In genomic region chr5:114379763-114380162, GRCm38 (mm10) we compare ENCODE assay signal across 8 mouse cellular contexts. TPM values are rescaled to one million over a fixed set of nuclear protein-coding genes. Genes with fewer than 3 reads are reported as not detected.
DNase-seq lines count a peak whose midpoint lies in the region; ATAC-seq and TF ChIP-seq lines count a peak whose summit lies in the region.

No protein-coding gene starts in this region.

- TF ChIP-seq CTCF in olfactory bulb, adult 2 months (IDR thresholded peaks at IDR 0.05; ENCODE audit: insufficient read depth, low read depth, low read length) = no peak

- H3K27me3 ChIP-seq in forebrain, embryonic 12.5 days = no peaks in the 10 kb centered on the region
- H3K27me3 ChIP-seq in limb, embryonic 14.5 days (ENCODE audit: control insufficient read depth, insufficient read depth, low read length) = no peaks in the 10 kb centered on the region

- peaks cover 28% of the 10 kb centered on the region for H3K36me3 ChIP-seq in forebrain, embryonic 12.5 days (replicated peaks)
- peaks cover 29% of the 10 kb centered on the region for H3K36me3 ChIP-seq in limb, embryonic 14.5 days (ENCODE audit: control insufficient read depth, insufficient read depth, low read length)

- ATAC-seq in frontal cortex, adult (ENCODE audit: low TSS enrichment) = 0 out of 2 replicates have a peak, but pooled peaks have one; percentile 7
- peak; percentile 46 for ATAC-seq in forebrain, embryonic 12.5 days (ENCODE audit: low FRiP score)
- peak; percentile 20; the same call in 1 of the 2 replicates for ATAC-seq in limb, embryonic 14.5 days (ENCODE audit: low FRiP score, low read depth)

- DNase-seq in frontal cortex, adult 2 months (ENCODE audit: extremely low spot score in 1 of 2, low spot score in 1 of 2) = no peak
- DNase-seq in CD4-positive, CD25-positive, alpha-beta regulatory T cell, adult 2 months (ENCODE audit: low read depth, low spot score) = peak; percentile 49
- DNase-seq in limb, embryonic 14.5 days (ENCODE audit: low spot score) = no peak
- DNase-seq in adrenal gland, adult 2 months = no peak
- no peak for DNase-seq in cerebellum, adult 9-10 months

- H3K4me2 ChIP-seq in forebrain, embryonic 12.5 days = peak overlapping the region; percentile 87
- peak overlapping the region; percentile 89 for H3K4me2 ChIP-seq in limb, embryonic 14.5 days (replicated peaks; ENCODE audit: low read depth, low read length, severe bottlenecking)

- peak overlapping the region; percentile 85 for H3K27ac ChIP-seq in forebrain, embryonic 12.5 days
- peak overlapping the region; percentile 77 for H3K27ac ChIP-seq in limb, embryonic 14.5 days (replicated peaks; ENCODE audit: low read depth, low read length)
- H3K27ac ChIP-seq in olfactory bulb, adult 2 months (ENCODE audit: insufficient read depth, low read depth, low read length) = peak overlapping the region; percentile 19; the same call in 1 of the 2 replicates

- H3K4me3 ChIP-seq in forebrain, embryonic 12.5 days (replicated peaks) = peak overlapping the region; percentile 80
- H3K4me3 ChIP-seq in limb, embryonic 14.5 days (replicated peaks; ENCODE audit: low read length) = peak overlapping the region; percentile 89
- H3K4me3 ChIP-seq in olfactory bulb, adult 2 months (ENCODE audit: insufficient read depth, low read depth, low read length) = peak overlapping the region; percentile 87

- 3% methylated on average over 20 of the region's 20 CpGs for WGBS in forebrain, embryonic 12.5 days
- WGBS in limb, embryonic 14.5 days = 1% methylated on average over 20 of the region's 20 CpGs
- WGBS in olfactory bulb, adult 2 months = 2% methylated on average over 20 of the region's 20 CpGs

- peaks cover 42% of the 10 kb centered on the region for H3K4me1 ChIP-seq in forebrain, embryonic 12.5 days
- H3K4me1 ChIP-seq in limb, embryonic 14.5 days (ENCODE audit: control insufficient read depth, insufficient read depth, low read length) = peaks cover 26% of the 10 kb centered on the region
- H3K4me1 ChIP-seq in olfactory bulb, adult 2 months (ENCODE audit: control insufficient read depth, insufficient read depth, low read length) = peaks cover 35% of the 10 kb centered on the region

- no peak for TF ChIP-seq POLR2A in limb, embryonic 14.5 days (IDR thresholded peaks at IDR 0.05; ENCODE audit: borderline replicate concordance, extremely low read depth, insufficient read depth, insufficient read length)
- TF ChIP-seq POLR2A in olfactory bulb, adult 2 months (IDR thresholded peaks at IDR 0.05; ENCODE audit: insufficient read depth, low read depth, low read length) = no peak

- H3K9me3 ChIP-seq in forebrain, embryonic 12.5 days = no peaks in the 10 kb centered on the region
- H3K9me3 ChIP-seq in limb, embryonic 14.5 days (ENCODE audit: control insufficient read depth, low read length) = no peaks in the 10 kb centered on the region

- H3K9ac ChIP-seq in forebrain, embryonic 12.5 days = peak overlapping the region; percentile 91
- H3K9ac ChIP-seq in limb, embryonic 14.5 days (ENCODE audit: low read depth, low read length, severe bottlenecking) = peak overlapping the region; percentile 95

RNA-seq across cellular contexts. Expression of gene Kctd10, which starts 0.5 kb away (rescaled TPM):
- 56.8 and 57.4 TPM in 2 replicates for polyA plus RNA-seq in frontal cortex, adult 2 months (2012; rRNA removed)
- 93.1 and 94.6 TPM in 2 replicates for polyA plus RNA-seq in forebrain, embryonic 12.5 days (2016; fragmentation: Nextera tagmentation; extraction: Ambion mirVana)
- 89.4 and 93.1 TPM in 2 replicates for polyA plus RNA-seq in limb, embryonic 14.5 days (2012; rRNA removed)
- 103 and 105 TPM in 2 replicates for polyA plus RNA-seq in limb, embryonic 14.5 days (2014; fragmentation: Nextera tagmentation; extraction: Ambion mirVana)
- polyA plus RNA-seq in olfactory bulb, adult 2 months (2012; ENCODE audit: insufficient read depth, insufficient read length, low replicate concordance, missing spikeins) = not detected in 2 replicates
- total RNA-seq in adrenal gland, adult 2 months (2021) = 10 to 100 TPM; 67.0 to 76.7 TPM
- 68.9 and 71.4 TPM in 2 replicates for polyA plus RNA-seq in adrenal gland, adult 2 months (2012; rRNA removed)

RNA-seq across cellular contexts. Expression of gene Ube3b, which starts 0.6 kb away (rescaled TPM):
- polyA plus RNA-seq in frontal cortex, adult 2 months (2012; rRNA removed) = 80.8 and 85.5 TPM in 2 replicates
- polyA plus RNA-seq in forebrain, embryonic 12.5 days (2016; fragmentation: Nextera tagmentation; extraction: Ambion mirVana) = 53.7 and 60.1 TPM in 2 replicates
- polyA plus RNA-seq in limb, embryonic 14.5 days (2012; rRNA removed) = 57.6 and 78.4 TPM in 2 replicates
- polyA plus RNA-seq in limb, embryonic 14.5 days (2014; fragmentation: Nextera tagmentation; extraction: Ambion mirVana) = 51.2 and 56.4 TPM in 2 replicates
- 59.2 and 294 TPM in 2 replicates for polyA plus RNA-seq in olfactory bulb, adult 2 months (2012; ENCODE audit: insufficient read depth, insufficient read length, low replicate concordance, missing spikeins)
- 10 to 100 TPM; 74.6 to 75.4 TPM for total RNA-seq in adrenal gland, adult 2 months (2021)
- 122 and 137 TPM in 2 replicates for polyA plus RNA-seq in adrenal gland, adult 2 months (2012; rRNA removed)

Comparison
In these comparisons a context has a peak if more than half of its experiments do, and no peak if none do; other contexts are left out.
1. H3K27ac ChIP-seq: peak in every context shown above with its lines; median percentile 85 in forebrain, embryonic 12.5 days; 77 in limb, embryonic 14.5 days; 19 in olfactory bulb, adult 2 months.
2. RNA of gene Kctd10, which starts 0.5 kb away (polyA plus RNA-seq): 89.4 to 105 TPM in limb, embryonic 14.5 days, 93.1 to 94.6 TPM in forebrain, embryonic 12.5 days, 68.9 to 71.4 TPM in adrenal gland, adult 2 months and 56.8 to 57.4 TPM in frontal cortex, adult 2 months; not detected in olfactory bulb, adult 2 months; every median in the first group is over 10 times any median in the second.
3. Peak in every context shown above with its lines, with median percentiles within 50 percentile points of each other: ATAC-seq and H3K4me3 ChIP-seq.